Mouse (Mus musculus): ENCODE data around the gene Ccrl2. TPM values are rescaled to one million over a fixed set of nuclear protein-coding genes. Genes with fewer than 3 reads are reported as not detected.

Ccrl2 gene
- polyA plus RNA-seq (2016; fragmentation: Nextera tagmentation; extraction: Ambion mirVana), result 3.9 and 4.4 TPM in 2 replicates

DNA sequence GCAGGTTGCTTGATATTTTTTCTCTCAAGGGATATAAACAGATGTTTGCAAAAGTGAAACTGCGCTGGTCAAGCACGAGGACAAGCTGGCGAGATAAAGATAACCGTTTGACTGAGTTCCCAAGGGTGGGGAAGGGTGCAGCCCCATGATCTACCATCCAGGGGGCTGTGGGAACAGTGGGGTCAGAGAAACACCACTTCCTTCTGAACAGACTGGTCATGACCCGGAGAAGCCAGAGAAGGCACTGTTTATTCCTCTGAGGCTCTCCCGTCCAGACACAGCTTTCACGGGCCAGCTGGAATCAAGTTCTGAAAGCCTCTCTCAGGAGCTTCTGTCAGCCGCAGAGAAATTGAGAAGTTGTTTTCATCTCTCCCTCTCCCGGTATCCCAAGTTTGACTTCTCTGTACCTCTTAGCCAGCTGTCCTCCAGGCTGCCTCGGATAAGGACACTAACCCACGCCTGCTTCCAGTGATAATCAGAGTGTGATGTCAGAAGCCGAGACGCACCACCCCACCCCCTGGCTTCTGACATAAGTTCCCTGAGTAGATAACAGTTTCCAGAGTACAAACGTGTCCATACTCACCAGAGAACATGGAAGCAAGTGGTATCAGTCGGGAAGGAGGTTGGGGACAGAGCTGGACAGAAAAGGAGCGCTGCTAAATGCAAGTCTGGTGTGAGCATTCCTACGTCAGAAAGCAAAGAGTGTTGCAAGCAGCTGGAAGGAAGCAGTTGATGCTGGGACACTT lies at the start of gene Ccrl2:
Gene Ccrl2, minus strand, starts transcription at position 722 of the 746 bp plus-strand sequence.
- Histone ChIP-seq H3K9me3 (replicated peaks) (no peaks in the 10 kb centered on the region), H3K4me2 (peak within 1 kb of the TSS; percentile 92), H3K27ac (ENCODE audit: poor library complexity, severe bottlenecking) (peak within 1 kb of the TSS; percentile 78), H3K27me3 (replicated peaks) (no peaks in the 10 kb centered on the region), H3K36me3 (no peaks in the 10 kb centered on the region), H3K9ac (peak within 1 kb of the TSS; percentile 76), H3K4me3 (peak within 1 kb of the TSS; percentile 64), H3K4me1 (replicated peaks) (peaks cover 28% of the 10 kb centered on the region)
- ATAC-seq (ENCODE audit: insufficient number of reproducible peaks, low FRiP score), result peak; percentile 93
- 2% methylated on average over 17 of the region's 17 CpGs for WGBS

DNA sequence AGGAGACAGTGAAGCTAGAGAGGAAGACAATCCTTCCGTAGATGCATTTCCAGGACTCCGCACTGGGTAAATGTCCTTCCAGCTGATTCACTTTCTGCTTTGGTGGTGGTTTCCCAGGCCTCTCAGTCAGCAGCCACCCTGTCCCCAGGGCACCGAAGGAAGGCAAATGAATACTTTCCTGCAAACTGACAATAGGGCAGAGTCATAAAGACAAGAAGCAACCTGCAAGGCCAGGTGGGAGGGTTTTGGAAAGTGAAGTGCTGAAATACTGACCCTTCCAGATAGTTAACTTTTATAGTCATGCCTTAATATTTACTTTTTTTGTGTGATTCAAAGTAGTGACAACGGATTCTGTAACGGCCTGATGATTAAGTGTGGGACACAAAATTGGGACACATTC lies 46.6 kb upstream of the Ccrl2 start:
- H3K27me3 ChIP-seq (replicated peaks), result no peaks in the 10 kb centered on the region
- no peaks in the 10 kb centered on the region for H3K9me3 ChIP-seq (replicated peaks)
- H3K4me2 ChIP-seq, result no peak overlapping the region
- no peak for ATAC-seq (ENCODE audit: insufficient number of reproducible peaks, low FRiP score)
- H3K27ac ChIP-seq (ENCODE audit: poor library complexity, severe bottlenecking), result no peak overlapping the region
- WGBS, result 89% methylated on average over 5 of the region's 5 CpGs
- no peak overlapping the region for H3K4me3 ChIP-seq
- H3K36me3 ChIP-seq, result no peaks in the 10 kb centered on the region
- no peak overlapping the region for H3K9ac ChIP-seq
- H3K4me1 ChIP-seq (replicated peaks), result peaks cover 9% of the 10 kb centered on the region

DNA sequence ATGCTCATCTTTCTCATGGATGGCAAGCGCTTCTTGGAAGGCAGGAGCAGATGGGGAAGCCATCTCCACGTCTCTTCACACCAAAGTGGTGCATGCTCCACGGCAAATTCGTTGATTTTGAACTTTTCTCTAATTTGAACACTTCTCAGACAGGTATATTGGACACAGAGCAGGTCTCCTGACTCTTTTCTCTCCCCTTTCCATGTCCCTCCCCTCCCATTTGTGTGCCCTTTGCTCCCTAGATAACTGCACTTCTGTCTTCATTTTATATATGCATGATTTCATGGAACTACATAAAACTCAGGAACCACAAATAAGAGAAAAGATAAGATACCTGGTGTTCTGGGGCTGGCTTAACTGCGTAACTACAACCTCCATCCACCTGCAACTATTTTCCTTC lies 46.0 kb upstream of the Ccrl2 start:
- WGBS, result 83% methylated on average over 5 of the region's 5 CpGs
- no peaks in the 10 kb centered on the region for H3K36me3 ChIP-seq
- peaks cover 9% of the 10 kb centered on the region for H3K4me1 ChIP-seq (replicated peaks)
- no peak overlapping the region for H3K9ac ChIP-seq
- H3K27me3 ChIP-seq (replicated peaks), result no peaks in the 10 kb centered on the region
- H3K27ac ChIP-seq (ENCODE audit: poor library complexity, severe bottlenecking), result no peak overlapping the region
- no peak overlapping the region for H3K4me3 ChIP-seq
- H3K4me2 ChIP-seq, result no peak overlapping the region
- ATAC-seq (ENCODE audit: insufficient number of reproducible peaks, low FRiP score), result no peak
- H3K9me3 ChIP-seq (replicated peaks), result no peaks in the 10 kb centered on the region

DNA sequence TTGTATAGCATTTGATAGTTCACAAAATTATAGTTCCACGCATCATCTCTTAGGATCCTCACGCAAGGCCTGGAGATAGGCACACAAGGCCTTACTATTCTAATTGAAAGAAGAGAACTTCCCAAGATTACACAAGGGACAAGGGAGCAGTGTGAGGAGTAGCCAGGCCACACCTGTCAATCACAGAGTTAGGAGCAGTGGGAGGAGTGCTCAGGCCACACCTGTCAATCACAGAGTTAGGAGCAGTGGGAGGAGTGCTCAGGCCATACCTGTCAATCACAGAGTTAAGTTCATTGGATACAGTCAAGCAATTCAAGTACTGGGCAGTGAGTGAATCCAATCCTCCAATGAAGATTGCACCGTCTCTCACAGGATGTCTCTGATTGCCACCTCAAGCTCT lies 43.1 kb upstream of the Ccrl2 start:
- Histone ChIP-seq H3K4me1 (replicated peaks) (peaks cover 12% of the 10 kb centered on the region), H3K27ac (ENCODE audit: poor library complexity, severe bottlenecking) (no peak overlapping the region), H3K9ac (no peak overlapping the region), H3K4me2 (no peak overlapping the region), H3K4me3 (no peak overlapping the region), H3K9me3 (replicated peaks) (no peaks in the 10 kb centered on the region), H3K36me3 (no peaks in the 10 kb centered on the region), H3K27me3 (replicated peaks) (no peaks in the 10 kb centered on the region)
- ATAC-seq (ENCODE audit: insufficient number of reproducible peaks, low FRiP score), result no peak
- 78% methylated on average over 3 of the region's 3 CpGs for WGBS

DNA sequence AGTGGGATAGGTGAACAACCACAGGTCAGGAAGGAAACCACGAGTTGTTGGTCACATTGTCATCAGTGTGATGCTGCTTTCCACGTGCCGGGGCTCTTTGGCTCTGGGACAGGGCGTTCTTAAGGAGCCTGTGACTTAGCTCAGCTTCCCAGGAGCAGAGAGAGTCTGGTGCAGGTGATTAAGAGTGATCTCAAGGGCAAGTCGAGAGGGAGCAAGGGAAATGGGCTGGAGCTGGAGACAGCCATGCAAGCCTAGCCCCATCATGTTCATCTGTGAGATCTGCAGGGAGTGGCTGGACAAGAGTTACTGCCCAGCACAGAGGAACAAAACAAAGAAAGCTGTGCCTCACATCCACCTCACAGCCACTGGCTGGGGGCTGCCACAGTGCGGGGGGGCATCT lies 40.2 kb upstream of the Ccrl2 start:
- H3K9ac ChIP-seq, result no peak overlapping the region
- no peak overlapping the region for H3K4me2 ChIP-seq
- peaks cover 26% of the 10 kb centered on the region for H3K4me1 ChIP-seq (replicated peaks)
- no peak overlapping the region for H3K27ac ChIP-seq (ENCODE audit: poor library complexity, severe bottlenecking)
- WGBS, result 61% methylated on average over 6 of the region's 6 CpGs
- no peaks in the 10 kb centered on the region for H3K9me3 ChIP-seq (replicated peaks)
- no peak for ATAC-seq (ENCODE audit: insufficient number of reproducible peaks, low FRiP score)
- no peaks in the 10 kb centered on the region for H3K27me3 ChIP-seq (replicated peaks)
- H3K4me3 ChIP-seq, result no peak overlapping the region
- H3K36me3 ChIP-seq, result no peaks in the 10 kb centered on the region

DNA sequence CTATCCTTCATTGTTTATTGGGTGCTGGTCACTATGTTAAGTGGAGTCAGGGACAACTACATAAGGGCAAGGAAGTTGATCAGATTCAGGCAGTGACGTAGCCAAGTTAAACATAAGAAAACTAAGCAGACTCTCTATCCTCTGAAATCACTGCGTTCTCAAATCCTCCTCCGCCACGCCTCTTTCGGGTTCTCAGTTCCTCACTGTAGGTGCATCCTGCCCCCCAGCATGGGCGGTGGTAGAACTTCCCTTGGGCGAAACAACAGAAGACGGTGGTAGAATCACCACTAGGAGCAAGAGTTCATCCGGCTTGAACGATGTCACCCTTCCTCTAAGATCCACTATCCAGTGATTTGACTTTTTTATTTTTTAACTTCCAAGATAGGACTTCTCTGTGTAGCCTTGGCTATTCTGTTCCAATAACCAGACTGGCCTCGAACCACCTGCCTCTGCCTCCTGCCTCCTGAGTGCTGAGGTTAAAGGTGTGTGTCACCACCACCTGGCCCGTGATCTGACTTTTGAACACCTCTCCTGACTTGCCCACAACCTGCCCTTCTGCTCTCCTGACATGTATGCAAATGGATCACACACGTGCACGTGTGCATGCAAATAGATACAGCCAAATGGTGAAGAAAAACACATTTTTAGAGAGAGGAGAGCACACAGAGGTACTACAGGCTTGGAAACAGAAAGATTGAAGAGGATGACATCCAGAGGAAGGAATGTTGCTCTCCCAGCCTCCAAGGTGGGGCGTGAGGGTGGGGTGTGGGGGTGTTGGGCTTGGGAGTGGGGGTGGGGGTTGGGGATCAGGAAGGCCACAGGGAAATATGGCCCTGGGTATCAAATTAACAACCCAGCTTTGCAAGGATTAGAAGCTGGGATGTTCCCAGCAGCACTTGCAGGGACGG lies 39.4 kb upstream of the Ccrl2 start:
- Histone ChIP-seq H3K4me2 (no peak overlapping the region), H3K27me3 (replicated peaks) (no peaks in the 10 kb centered on the region), H3K36me3 (no peaks in the 10 kb centered on the region), H3K4me3 (no peak overlapping the region), H3K9me3 (replicated peaks) (no peaks in the 10 kb centered on the region), H3K27ac (ENCODE audit: poor library complexity, severe bottlenecking) (no peak overlapping the region), H3K4me1 (replicated peaks) (peaks cover 26% of the 10 kb centered on the region), H3K9ac (no peak overlapping the region)
- 82% methylated on average over 16 of the region's 16 CpGs for WGBS
- ATAC-seq (ENCODE audit: insufficient number of reproducible peaks, low FRiP score), result no peak

DNA sequence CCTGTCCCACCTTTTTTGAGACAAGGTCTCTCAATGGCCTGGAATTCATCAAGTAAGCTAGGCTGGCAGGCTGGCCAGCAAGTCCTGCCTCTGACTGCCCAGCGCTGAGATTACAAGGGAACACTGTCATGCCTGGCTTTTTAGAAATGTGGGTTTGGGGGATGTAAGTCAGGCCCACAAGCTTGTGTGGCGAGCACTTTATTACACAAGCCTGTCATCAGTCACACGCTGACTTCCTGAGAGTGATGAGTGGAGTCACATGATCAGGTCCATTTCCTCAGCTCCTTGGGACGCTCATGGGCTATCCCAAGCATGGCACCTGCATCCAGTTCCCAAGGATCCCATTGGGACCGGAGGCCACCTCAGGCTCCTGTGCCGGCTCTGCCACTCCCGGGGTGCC lies 38.4 kb upstream of the Ccrl2 start:
- Histone ChIP-seq H3K27ac (ENCODE audit: poor library complexity, severe bottlenecking) (no peak overlapping the region), H3K4me3 (no peak overlapping the region), H3K4me1 (replicated peaks) (peaks cover 26% of the 10 kb centered on the region), H3K4me2 (no peak overlapping the region), H3K9me3 (replicated peaks) (no peaks in the 10 kb centered on the region), H3K36me3 (no peaks in the 10 kb centered on the region), H3K9ac (no peak overlapping the region), H3K27me3 (replicated peaks) (no peaks in the 10 kb centered on the region)
- WGBS, result 56% methylated on average over 7 of the region's 7 CpGs
- no peak for ATAC-seq (ENCODE audit: insufficient number of reproducible peaks, low FRiP score)

DNA sequence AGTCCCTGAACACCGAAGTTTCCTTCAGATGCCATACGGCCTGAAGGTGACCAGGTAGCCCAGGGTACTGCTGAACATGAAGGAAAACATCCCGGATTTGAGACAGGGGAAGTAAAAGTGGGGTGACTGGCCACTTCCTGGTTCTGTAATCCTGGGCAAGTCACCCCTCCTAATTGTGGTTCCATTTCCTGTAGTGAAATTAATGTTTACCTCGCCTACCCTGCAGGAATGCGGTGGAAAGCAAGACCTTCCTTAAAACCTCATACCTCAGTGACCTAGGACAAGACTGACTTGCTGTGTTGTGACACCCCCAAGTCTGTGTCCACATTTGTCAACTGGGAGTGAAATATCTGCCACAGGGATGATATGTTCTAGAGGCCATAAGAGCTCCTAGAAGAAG lies 37.3 kb upstream of the Ccrl2 start:
- Histone ChIP-seq H3K36me3 (no peaks in the 10 kb centered on the region), H3K27me3 (replicated peaks) (no peaks in the 10 kb centered on the region), H3K27ac (ENCODE audit: poor library complexity, severe bottlenecking) (no peak overlapping the region), H3K9ac (no peak overlapping the region), H3K4me2 (no peak overlapping the region), H3K4me3 (no peak overlapping the region), H3K4me1 (replicated peaks) (peaks cover 26% of the 10 kb centered on the region), H3K9me3 (replicated peaks) (no peaks in the 10 kb centered on the region)
- WGBS, result 74% methylated on average over 5 of the region's 5 CpGs
- ATAC-seq (ENCODE audit: insufficient number of reproducible peaks, low FRiP score), result no peak

DNA sequence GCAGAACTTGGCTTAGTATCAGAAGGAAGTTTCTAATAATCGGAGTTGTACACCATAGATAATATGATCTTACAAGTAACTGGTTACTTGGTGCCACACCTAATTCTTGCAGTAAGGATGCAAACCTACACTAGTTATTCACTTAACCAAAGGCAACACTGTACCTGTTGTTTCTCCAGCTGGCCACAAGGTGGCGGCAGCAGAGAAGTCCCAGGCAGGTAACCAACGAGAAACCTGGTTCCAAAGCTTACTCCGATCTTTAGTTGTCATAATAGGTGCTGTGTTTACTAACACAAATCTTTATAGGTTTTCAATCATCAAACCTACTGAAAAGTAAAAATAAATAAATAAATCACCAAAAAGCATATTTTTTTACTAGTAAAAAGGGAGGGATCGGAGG lies 35.8 kb upstream of the Ccrl2 start:
- no peak overlapping the region for H3K4me3 ChIP-seq
- peaks cover 40% of the 10 kb centered on the region for H3K4me1 ChIP-seq (replicated peaks)
- no peaks in the 10 kb centered on the region; the same call in 1 of the 2 replicates for H3K27me3 ChIP-seq (replicated peaks)
- H3K36me3 ChIP-seq, result no peaks in the 10 kb centered on the region
- H3K4me2 ChIP-seq, result no peak overlapping the region
- H3K9ac ChIP-seq, result no peak overlapping the region
- no peak overlapping the region for H3K27ac ChIP-seq (ENCODE audit: poor library complexity, severe bottlenecking)
- no peaks in the 10 kb centered on the region for H3K9me3 ChIP-seq (replicated peaks)
- ATAC-seq (ENCODE audit: insufficient number of reproducible peaks, low FRiP score), result no peak
- 25% methylated on average over 5 of the region's 5 CpGs for WGBS

DNA sequence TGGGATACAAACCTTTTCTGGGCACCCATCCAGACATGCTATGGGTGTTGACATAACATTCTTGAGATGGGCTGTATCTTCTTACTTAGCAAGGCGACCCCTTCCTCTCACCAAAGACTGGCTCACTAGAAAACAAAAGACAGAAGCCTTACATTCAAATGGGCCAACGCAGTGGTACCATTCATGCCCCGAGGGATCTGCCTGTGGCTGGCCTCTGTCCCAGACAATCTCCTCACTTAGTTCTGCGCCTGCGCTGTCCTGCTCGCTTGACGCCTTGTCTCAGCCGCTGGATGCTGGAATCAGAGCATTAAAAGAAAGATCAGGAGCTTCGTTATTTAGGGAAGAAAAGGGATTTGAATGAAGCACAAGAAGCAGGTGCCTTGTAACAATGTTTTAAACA lies 35.3 kb upstream of the Ccrl2 start:
- no peaks in the 10 kb centered on the region for H3K36me3 ChIP-seq
- H3K4me3 ChIP-seq, result no peak overlapping the region
- H3K9me3 ChIP-seq (replicated peaks), result no peaks in the 10 kb centered on the region
- no peak overlapping the region for H3K9ac ChIP-seq
- WGBS, result 66% methylated on average over 9 of the region's 9 CpGs
- no peak for ATAC-seq (ENCODE audit: insufficient number of reproducible peaks, low FRiP score)
- no peak overlapping the region for H3K4me2 ChIP-seq
- H3K4me1 ChIP-seq (replicated peaks), result peaks cover 44% of the 10 kb centered on the region
- H3K27ac ChIP-seq (ENCODE audit: poor library complexity, severe bottlenecking), result no peak overlapping the region
- no peaks in the 10 kb centered on the region; the same call in 1 of the 2 replicates for H3K27me3 ChIP-seq (replicated peaks)

DNA sequence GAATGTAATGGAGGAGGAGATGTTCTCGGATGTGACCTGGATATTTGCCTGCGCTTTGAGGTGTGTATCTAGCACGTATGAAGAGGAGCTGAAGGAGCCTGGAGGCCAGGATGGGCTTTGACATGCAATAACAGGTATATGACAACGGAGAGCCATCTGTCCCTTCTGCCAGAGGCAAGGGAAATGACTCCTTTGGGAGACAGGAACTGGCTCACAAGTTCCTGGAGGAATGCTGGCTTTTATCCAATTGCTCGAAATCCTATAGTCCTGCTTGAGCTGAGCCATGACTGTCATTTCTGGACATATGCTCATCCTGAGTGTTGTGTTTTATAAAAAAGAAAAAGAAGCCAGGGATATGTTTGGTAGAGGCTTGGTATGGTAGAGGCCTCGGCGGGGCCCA lies 31.6 kb upstream of the Ccrl2 start:
- no peak overlapping the region for H3K9ac ChIP-seq
- 41% methylated on average over 7 of the region's 7 CpGs for WGBS
- peaks cover 32% of the 10 kb centered on the region for H3K4me1 ChIP-seq (replicated peaks)

More for the DNA sequence above, 31.6 kb upstream of the Ccrl2 start:
- no peak for ATAC-seq (ENCODE audit: insufficient number of reproducible peaks, low FRiP score)
- no peaks in the 10 kb centered on the region for H3K9me3 ChIP-seq (replicated peaks)
- no peak overlapping the region for H3K4me3 ChIP-seq
- no peaks in the 10 kb centered on the region for H3K36me3 ChIP-seq
- no peak overlapping the region for H3K4me2 ChIP-seq
- H3K27ac ChIP-seq (ENCODE audit: poor library complexity, severe bottlenecking), result no peak overlapping the region
- no peaks in the 10 kb centered on the region; the same call in 1 of the 2 replicates for H3K27me3 ChIP-seq (replicated peaks)
